Mouse (Mus musculus): ENCODE measurements around the gene Dnah2. TPM values are rescaled to one million over a fixed set of nuclear protein-coding genes. Genes with fewer than 3 reads are reported as not detected.
A peak's percentile ranks its signal among the peaks of the same experiment; 100 is the strongest.

The Dnah2 gene
- total RNA-seq, 1 experiment, result 0.98 TPM

- peaks cover 0 to 27% of the 10 kb centered on the region in 2 experiments; a peak in 3 of 4 replicates for H3K4me1 ChIP-seq (ENCODE audit: control insufficient read depth in 2 of 2, insufficient read depth in 2 of 2, low read length in 2 of 2, poor library complexity in 1 of 2)
- peaks cover 37% of the 10 kb centered on the region for H3K36me3 ChIP-seq (ENCODE audit: control insufficient read depth, insufficient read depth, low read length, poor library complexity, severe bottlenecking)
- no peak for TF ChIP-seq ZNF384 (IDR thresholded peaks at IDR 0.05; ENCODE audit: low read depth, low read length)
- TF ChIP-seq CHD2 (IDR thresholded peaks at IDR 0.05; ENCODE audit: low read depth, low read length), result no peak
- TF ChIP-seq ZC3H11A (IDR thresholded peaks at IDR 0.05; ENCODE audit: borderline replicate concordance, low read depth, low read length), result no peak
- TF ChIP-seq MAFK (IDR thresholded peaks at IDR 0.05; ENCODE audit: insufficient read depth, low read depth, low read length), result no peak
- TF ChIP-seq HCFC1 (IDR thresholded peaks at IDR 0.05; ENCODE audit: borderline replicate concordance, insufficient read depth, low read length), result no peak
- H3K9me3 ChIP-seq (ENCODE audit: control insufficient read depth, insufficient read depth, low read depth, low read length), result no peaks in the 10 kb centered on the region
- no peak overlapping the region for H3K4me3 ChIP-seq (ENCODE audit: insufficient read depth in 1 of 2, low read depth in 1 of 2, low read length in 2 of 2, poor library complexity in 1 of 2, severe bottlenecking in 1 of 2)
- H3K9ac ChIP-seq (ENCODE audit: insufficient read depth, low read depth, low read length, poor library complexity, severe bottlenecking), result no peak overlapping the region
- no peak overlapping the region for H3K27ac ChIP-seq (ENCODE audit: insufficient read depth, low read depth, low read length, poor library complexity, severe bottlenecking)
- no peak for DNase-seq (ENCODE audit: low read depth, low spot score)
- in situ Hi-C loops (cut with MboI; ENCODE audit: low sequenced_read_pairs in 2 of 2, unreplicated experiment in 2 of 2), result no loop called here
Measured at GRCm38 (mm10) chr11:69406867-69407723, 141.8 kb downstream of the Dnah2 start.

GRCm38 (mm10) chr11:69406282-69406681 lies 142.6 kb downstream of the Dnah2 start:
- Histone ChIP-seq H3K27ac (ENCODE audit: insufficient read depth, low read depth, low read length, poor library complexity, severe bottlenecking) (no peak overlapping the region), H3K36me3 (ENCODE audit: control insufficient read depth, insufficient read depth, low read length, poor library complexity, severe bottlenecking) (peaks cover 43% of the 10 kb centered on the region), H3K4me3 (ENCODE audit: insufficient read depth in 1 of 2, low read depth in 1 of 2, low read length in 2 of 2, poor library complexity in 1 of 2, severe bottlenecking in 1 of 2) (no peak overlapping the region), H3K9ac (ENCODE audit: insufficient read depth, low read depth, low read length, poor library complexity, severe bottlenecking) (no peak overlapping the region), H3K9me3 (ENCODE audit: control insufficient read depth, insufficient read depth, low read depth, low read length) (no peaks in the 10 kb centered on the region), H3K4me1 (ENCODE audit: control insufficient read depth in 2 of 2, insufficient read depth in 2 of 2, low read length in 2 of 2, poor library complexity in 1 of 2) (peaks cover 0 to 27% of the 10 kb centered on the region in 2 experiments; a peak in 2 of 4 replicates)
- DNase-seq (ENCODE audit: low read depth, low spot score), result no peak
- TF ChIP-seq HCFC1 (IDR thresholded peaks at IDR 0.05; ENCODE audit: borderline replicate concordance, insufficient read depth, low read length), result no peak
- TF ChIP-seq ZNF384 (IDR thresholded peaks at IDR 0.05; ENCODE audit: low read depth, low read length), result no peak
- TF ChIP-seq CHD2 (IDR thresholded peaks at IDR 0.05; ENCODE audit: low read depth, low read length), result no peak
- no peak for TF ChIP-seq MAFK (IDR thresholded peaks at IDR 0.05; ENCODE audit: insufficient read depth, low read depth, low read length)
- no peak for TF ChIP-seq ZC3H11A (IDR thresholded peaks at IDR 0.05; ENCODE audit: borderline replicate concordance, low read depth, low read length)
- in situ Hi-C loops (cut with MboI; ENCODE audit: low sequenced_read_pairs in 2 of 2, unreplicated experiment in 2 of 2), result no loop called here

GRCm38 (mm10) chr11:69405397-69406200 lies 143.3 kb downstream of the Dnah2 start:
- H3K36me3 ChIP-seq (ENCODE audit: control insufficient read depth, insufficient read depth, low read length, poor library complexity, severe bottlenecking), result peaks cover 48% of the 10 kb centered on the region
- no peak for TF ChIP-seq MAFK (IDR thresholded peaks at IDR 0.05; ENCODE audit: insufficient read depth, low read depth, low read length)
- no peak for TF ChIP-seq HCFC1 (IDR thresholded peaks at IDR 0.05; ENCODE audit: borderline replicate concordance, insufficient read depth, low read length)
- no peak for TF ChIP-seq ZNF384 (IDR thresholded peaks at IDR 0.05; ENCODE audit: low read depth, low read length)
- TF ChIP-seq CHD2 (IDR thresholded peaks at IDR 0.05; ENCODE audit: low read depth, low read length), result no peak
- no peak for TF ChIP-seq ZC3H11A (IDR thresholded peaks at IDR 0.05; ENCODE audit: borderline replicate concordance, low read depth, low read length)
- no peak overlapping the region for H3K27ac ChIP-seq (ENCODE audit: insufficient read depth, low read depth, low read length, poor library complexity, severe bottlenecking)
- no peak overlapping the region; the same call in 1 of the 2 replicates for H3K9ac ChIP-seq (ENCODE audit: insufficient read depth, low read depth, low read length, poor library complexity, severe bottlenecking)
- H3K9me3 ChIP-seq (ENCODE audit: control insufficient read depth, insufficient read depth, low read depth, low read length), result no peaks in the 10 kb centered on the region
- in situ Hi-C loops (cut with MboI; ENCODE audit: low sequenced_read_pairs in 2 of 2, unreplicated experiment in 2 of 2), result no loop called here
- peaks cover 0 to 27% of the 10 kb centered on the region in 2 experiments; a peak in 2 of 4 replicates for H3K4me1 ChIP-seq (ENCODE audit: control insufficient read depth in 2 of 2, insufficient read depth in 2 of 2, low read length in 2 of 2, poor library complexity in 1 of 2)
- DNase-seq (ENCODE audit: low read depth, low spot score), result no peak
- H3K4me3 ChIP-seq (ENCODE audit: insufficient read depth in 1 of 2, low read depth in 1 of 2, low read length in 2 of 2, poor library complexity in 1 of 2, severe bottlenecking in 1 of 2), result no peak overlapping the region

DNA sequence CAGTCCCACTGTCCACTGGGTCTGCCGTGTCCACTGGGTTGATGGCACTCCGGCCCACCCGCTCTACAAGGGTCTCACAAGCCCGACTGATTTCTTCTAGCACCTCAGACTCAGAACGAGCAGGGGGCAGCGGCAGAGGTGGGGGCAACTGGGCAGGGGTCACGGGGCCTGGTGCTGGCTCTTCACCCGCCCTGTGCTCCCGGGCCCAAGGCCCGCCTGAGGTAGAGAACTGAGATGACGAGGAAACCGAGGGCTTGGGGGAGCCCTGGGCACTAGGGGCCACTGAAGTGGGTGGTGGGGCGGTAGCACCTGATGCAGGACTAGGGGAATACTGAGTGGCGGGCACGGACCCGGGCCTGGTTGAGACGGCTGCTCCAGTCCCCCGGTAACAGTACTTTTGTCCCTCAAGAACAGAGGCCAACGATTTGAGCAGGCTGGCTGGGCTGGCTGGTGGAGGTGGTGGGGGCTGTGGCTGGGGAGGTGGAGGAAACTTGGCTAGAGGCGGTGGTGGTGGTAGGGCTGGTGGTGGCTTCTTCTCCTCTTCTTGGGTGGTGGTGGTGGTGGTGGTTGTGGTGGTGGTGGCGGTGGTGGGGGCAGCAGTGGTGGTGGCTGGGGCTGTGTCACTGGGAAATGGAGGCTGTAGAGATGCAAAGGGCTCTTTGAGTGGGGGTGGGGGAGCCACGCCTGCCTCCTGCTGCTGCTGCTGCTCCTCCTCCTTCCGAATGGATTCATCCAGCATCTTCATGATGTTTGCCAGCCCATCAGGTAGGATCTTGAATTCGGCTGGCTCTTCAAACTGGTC lies 144.1 kb downstream of the Dnah2 start:
- no peak for DNase-seq (ENCODE audit: low read depth, low spot score)
- Histone ChIP-seq H3K27ac (ENCODE audit: insufficient read depth, low read depth, low read length, poor library complexity, severe bottlenecking) (no peak overlapping the region), H3K4me3 (ENCODE audit: insufficient read depth in 1 of 2, low read depth in 1 of 2, low read length in 2 of 2, poor library complexity in 1 of 2, severe bottlenecking in 1 of 2) (peak overlapping the region; percentile 36 to 38; a peak in 3 of 4 replicates), H3K9ac (ENCODE audit: insufficient read depth, low read depth, low read length, poor library complexity, severe bottlenecking) (peak overlapping the region; percentile 34), H3K4me1 (ENCODE audit: control insufficient read depth in 2 of 2, insufficient read depth in 2 of 2, low read length in 2 of 2, poor library complexity in 1 of 2) (peaks cover 0 to 27% of the 10 kb centered on the region in 2 experiments; a peak in 2 of 4 replicates), H3K36me3 (ENCODE audit: control insufficient read depth, insufficient read depth, low read length, poor library complexity, severe bottlenecking) (peaks cover 54% of the 10 kb centered on the region), H3K9me3 (ENCODE audit: control insufficient read depth, insufficient read depth, low read depth, low read length) (no peaks in the 10 kb centered on the region)
- in situ Hi-C loops (cut with MboI; ENCODE audit: low sequenced_read_pairs in 2 of 2, unreplicated experiment in 2 of 2), result no loop called here
- TF ChIP-seq HCFC1 (IDR thresholded peaks at IDR 0.05; ENCODE audit: borderline replicate concordance, insufficient read depth, low read length) (no peak), CHD2 (IDR thresholded peaks at IDR 0.05; ENCODE audit: low read depth, low read length) (no peak), ZNF384 (IDR thresholded peaks at IDR 0.05; ENCODE audit: low read depth, low read length) (no peak), MAFK (IDR thresholded peaks at IDR 0.05; ENCODE audit: insufficient read depth, low read depth, low read length) (no peak), ZC3H11A (IDR thresholded peaks at IDR 0.05; ENCODE audit: borderline replicate concordance, low read depth, low read length) (no peak)
